Mouse (Mus musculus): ENCODE results near the gene Caln1. TPM values are rescaled to one million over a fixed set of nuclear protein-coding genes. Genes with fewer than 3 reads are reported as not detected.

Gene Caln1
- polyA plus RNA-seq, 1 experiment from 2014 or later, result not detected

- DNase-seq (ENCODE audit: low spot score), result no peak
- Histone ChIP-seq H3K9me3 (ENCODE audit: low read length) (no peaks in the 10 kb centered on the region), H3K27me3 (replicated peaks; ENCODE audit: insufficient read depth, low read length) (no peaks in the 10 kb centered on the region), H3K9ac (replicated peaks; ENCODE audit: low read depth) (no peak within 1 kb of the TSS), H3K4me1 (ENCODE audit: insufficient read depth, low read depth, low read length) (no peaks in the 10 kb centered on the region), H3K4me3 (ENCODE audit: low read depth, low read length) (no peak within 1 kb of the TSS), H3K27ac (ENCODE audit: low read length) (no peak within 1 kb of the TSS), H3K36me3 (ENCODE audit: insufficient read depth, low read length) (no peaks in the 10 kb centered on the region), H3K4me2 (replicated peaks; ENCODE audit: low read depth, low read length) (no peak within 1 kb of the TSS)
- no peak for ATAC-seq
- TF ChIP-seq CTCF (IDR thresholded peaks at IDR 0.05) (no peak), EP300 (IDR thresholded peaks at IDR 0.05) (no peak)
- WGBS, result 14% methylated on average over 13 of the region's 13 CpGs
Observed at GRCm38 (mm10) chr5:130384222-130384912, 15.1 kb downstream of the Caln1 start, which contains the start of gene A330070K13Rik. Gene A330070K13Rik (minus strand): TSS chr5:130384631.

- TF ChIP-seq CTCF (IDR thresholded peaks at IDR 0.05), result no peak
- TF ChIP-seq EP300 (IDR thresholded peaks at IDR 0.05), result no peak
- WGBS, result 70% methylated on average over 7 of the region's 7 CpGs
- ATAC-seq, result no peak
- H3K9me3 ChIP-seq (ENCODE audit: low read length), result no peaks in the 10 kb centered on the region
- H3K36me3 ChIP-seq (ENCODE audit: insufficient read depth, low read length), result no peaks in the 10 kb centered on the region
- no peak for DNase-seq (ENCODE audit: low spot score)
- H3K9ac ChIP-seq (replicated peaks; ENCODE audit: low read depth), result no peak overlapping the region
- H3K4me3 ChIP-seq (ENCODE audit: low read depth, low read length), result no peak overlapping the region
- H3K4me2 ChIP-seq (replicated peaks; ENCODE audit: low read depth, low read length), result no peak overlapping the region
- H3K27me3 ChIP-seq (replicated peaks; ENCODE audit: insufficient read depth, low read length), result no peaks in the 10 kb centered on the region
- H3K4me1 ChIP-seq (ENCODE audit: insufficient read depth, low read depth, low read length), result no peaks in the 10 kb centered on the region
- H3K27ac ChIP-seq (ENCODE audit: low read length), result no peak overlapping the region
Observed at GRCm38 (mm10) chr5:130386418-130386817, 17.2 kb downstream of the Caln1 start.

- Histone ChIP-seq H3K9ac (replicated peaks; ENCODE audit: low read depth) (no peak overlapping the region), H3K4me3 (ENCODE audit: low read depth, low read length) (no peak overlapping the region), H3K9me3 (ENCODE audit: low read length) (no peaks in the 10 kb centered on the region), H3K4me1 (ENCODE audit: insufficient read depth, low read depth, low read length) (no peaks in the 10 kb centered on the region), H3K27ac (ENCODE audit: low read length) (no peak overlapping the region), H3K36me3 (ENCODE audit: insufficient read depth, low read length) (no peaks in the 10 kb centered on the region), H3K27me3 (replicated peaks; ENCODE audit: insufficient read depth, low read length) (no peaks in the 10 kb centered on the region), H3K4me2 (replicated peaks; ENCODE audit: low read depth, low read length) (no peak overlapping the region)
- ATAC-seq, result no peak
- no peak for TF ChIP-seq CTCF (IDR thresholded peaks at IDR 0.05)
- TF ChIP-seq EP300 (IDR thresholded peaks at IDR 0.05), result no peak
- peak; percentile 14 for DNase-seq (ENCODE audit: low spot score)
- 37% methylated on average over 8 of the region's 8 CpGs for WGBS
Observed at GRCm38 (mm10) chr5:130393618-130394355, 24.5 kb downstream of the Caln1 start.

- H3K9me3 ChIP-seq (ENCODE audit: low read length), result no peaks in the 10 kb centered on the region
- ATAC-seq, result no peak
- no peak overlapping the region for H3K9ac ChIP-seq (replicated peaks; ENCODE audit: low read depth)
- no peak overlapping the region for H3K4me3 ChIP-seq (ENCODE audit: low read depth, low read length)
- H3K4me2 ChIP-seq (replicated peaks; ENCODE audit: low read depth, low read length), result no peak overlapping the region
- H3K4me1 ChIP-seq (ENCODE audit: insufficient read depth, low read depth, low read length), result no peaks in the 10 kb centered on the region
- no peak for DNase-seq (ENCODE audit: low spot score)
- H3K27ac ChIP-seq (ENCODE audit: low read length), result no peak overlapping the region
- H3K27me3 ChIP-seq (replicated peaks; ENCODE audit: insufficient read depth, low read length), result no peaks in the 10 kb centered on the region
- H3K36me3 ChIP-seq (ENCODE audit: insufficient read depth, low read length), result no peaks in the 10 kb centered on the region
- TF ChIP-seq EP300 (IDR thresholded peaks at IDR 0.05), result no peak
- TF ChIP-seq CTCF (IDR thresholded peaks at IDR 0.05), result no peak
- WGBS, result 53% methylated on average over 8 of the region's 8 CpGs
Observed at GRCm38 (mm10) chr5:130394386-130394785, 25.1 kb downstream of the Caln1 start.

GRCm38 (mm10) chr5:130395142-130395541 lies 25.9 kb downstream of the Caln1 start:
- Histone ChIP-seq H3K9ac (replicated peaks; ENCODE audit: low read depth) (no peak overlapping the region), H3K9me3 (ENCODE audit: low read length) (no peaks in the 10 kb centered on the region), H3K4me2 (replicated peaks; ENCODE audit: low read depth, low read length) (no peak overlapping the region), H3K36me3 (ENCODE audit: insufficient read depth, low read length) (no peaks in the 10 kb centered on the region), H3K4me1 (ENCODE audit: insufficient read depth, low read depth, low read length) (no peaks in the 10 kb centered on the region), H3K27ac (ENCODE audit: low read length) (no peak overlapping the region), H3K27me3 (replicated peaks; ENCODE audit: insufficient read depth, low read length) (no peaks in the 10 kb centered on the region), H3K4me3 (ENCODE audit: low read depth, low read length) (no peak overlapping the region)
- WGBS, result 61% methylated on average over 6 of the region's 6 CpGs
- DNase-seq (ENCODE audit: low spot score) (no peak), ATAC-seq (no peak)
- TF ChIP-seq CTCF (IDR thresholded peaks at IDR 0.05) (no peak), EP300 (IDR thresholded peaks at IDR 0.05) (no peak)

- Histone ChIP-seq H3K9ac (replicated peaks; ENCODE audit: low read depth) (no peak overlapping the region), H3K9me3 (ENCODE audit: low read length) (no peaks in the 10 kb centered on the region), H3K36me3 (ENCODE audit: insufficient read depth, low read length) (no peaks in the 10 kb centered on the region), H3K4me2 (replicated peaks; ENCODE audit: low read depth, low read length) (no peak overlapping the region), H3K4me1 (ENCODE audit: insufficient read depth, low read depth, low read length) (no peaks in the 10 kb centered on the region), H3K4me3 (ENCODE audit: low read depth, low read length) (no peak overlapping the region), H3K27me3 (replicated peaks; ENCODE audit: insufficient read depth, low read length) (no peaks in the 10 kb centered on the region), H3K27ac (ENCODE audit: low read length) (no peak overlapping the region)
- TF ChIP-seq CTCF (IDR thresholded peaks at IDR 0.05) (no peak), EP300 (IDR thresholded peaks at IDR 0.05) (no peak)
- no peak for ATAC-seq
- WGBS, result 87% methylated on average over 8 of the region's 8 CpGs
- no peak for DNase-seq (ENCODE audit: low spot score)
Observed at GRCm38 (mm10) chr5:130400136-130400917, 31.1 kb downstream of the Caln1 start.
